Mouse (Mus musculus) lung, adult 2 months (tissue): Measurements from ENCODE around the gene Ifnab. TPM values are rescaled to one million over a fixed set of nuclear protein-coding genes. Genes with fewer than 3 reads are reported as not detected.

Source experiments
- DNase-seq: peaks from one replicate; pipeline ENCODE4 v3.0.0; 2022
- H3K4me1 ChIP-seq: fragments of 200-500 bp; 2 replicates; pipeline ENCODE4 v1.6.1; 2011; ENCODE audit warnings: low read length; ENCODE audit not compliant: control insufficient read depth, insufficient read depth
- H3K4me3 ChIP-seq: fragments of 200-500 bp; replicated peaks from 2 replicates; pipeline ENCODE3; 2011; ENCODE audit warnings: low read depth, mild to moderate bottlenecking, control low read depth, low read length; ENCODE audit errors: extremely low read depth
- CTCF ChIP-seq: fragments of 200-500 bp; IDR thresholded peaks from 2 replicates; pipeline ENCODE4 v1.5.1; 2011; ENCODE audit warnings: mild to moderate bottlenecking, low read length, control low read depth; ENCODE audit not compliant: insufficient read depth
- POLR2A ChIP-seq: fragments of 200-500 bp; IDR thresholded peaks from 2 replicates; pipeline ENCODE4 v1.6.1; 2011; ENCODE audit warnings: low read depth, mild to moderate bottlenecking, control low read depth, low read length, borderline replicate concordance; ENCODE audit errors: extremely low read depth
- WGBS: fragments of 180-500 bp; shearing (Covaris S2); methylation state at CpG from one replicate; pipeline ENCODE4 v1.1.7; 2018; 5-methylcytosine and 5-hydroxymethylcytosine counted together
- polyA plus RNA-seq: library from polyadenylated mRNA; depleted of rRNA; stranded (reverse); fragments of >200 nt; gene quantifications from 2 replicates; pipeline ENCODE4 v1.2.3, GENCODE M21; 2012; rRNA removed

Ifnab gene
- polyA plus RNA-seq, 1 experiment = not detected

GRCm38 (mm10) chr4:88683812-88684211 is 7.3 kb downstream of the Ifnab start, which contains the start of gene Ifna2:
Ifna2 (minus strand) TSS chr4:88683912.
- Histone ChIP-seq H3K4me3 (no peak within 1 kb of the TSS), H3K4me1 (no peaks in the 10 kb centered on the region)
- 89% methylated on average over 1 of the region's 1 CpGs for WGBS
- DNase-seq = no peak
- no peak for TF ChIP-seq CTCF
- no peak for TF ChIP-seq POLR2A

GRCm38 (mm10) chr4:88681353-88681752 is 9.8 kb downstream of the Ifnab start:
- DNase-seq = no peak
- no peak for TF ChIP-seq CTCF
- TF ChIP-seq POLR2A = no peak
- no peak overlapping the region for H3K4me3 ChIP-seq
- 33% methylated on average over 3 of the region's 3 CpGs for WGBS
- no peaks in the 10 kb centered on the region for H3K4me1 ChIP-seq

- no peak overlapping the region for H3K4me3 ChIP-seq
- WGBS = 39% methylated on average over 8 of the region's 8 CpGs
Measured at GRCm38 (mm10) chr4:88680362-88680761, 10.8 kb downstream of the Ifnab start.

GRCm38 (mm10) chr4:88676824-88677223 is 14.3 kb downstream of the Ifnab start, which contains the start of gene Ifna16:
Ifna16 (minus strand) TSS chr4:88676924.
- no peak for DNase-seq
- no peak for TF ChIP-seq POLR2A
- no peak for TF ChIP-seq CTCF
- no peaks in the 10 kb centered on the region for H3K4me1 ChIP-seq
- no peak within 1 kb of the TSS for H3K4me3 ChIP-seq
- 57% methylated on average over 1 of the region's 1 CpGs for WGBS

More at GRCm38 (mm10) chr4:88680362-88680761, 10.8 kb downstream of the Ifnab start:
- TF ChIP-seq POLR2A = no peak
- no peak for TF ChIP-seq CTCF
- no peaks in the 10 kb centered on the region for H3K4me1 ChIP-seq
- no peak for DNase-seq

- DNase-seq = no peak
- WGBS = 11% methylated on average over 1 of the region's 1 CpGs
- no peaks in the 10 kb centered on the region for H3K4me1 ChIP-seq
- no peak overlapping the region for H3K4me3 ChIP-seq
- TF ChIP-seq CTCF = no peak
- no peak for TF ChIP-seq POLR2A
Measured at GRCm38 (mm10) chr4:88655461-88655860, 35.7 kb downstream of the Ifnab start.

GRCm38 (mm10) chr4:88653644-88654043 is 37.5 kb downstream of the Ifnab start:
- no peak for TF ChIP-seq CTCF
- no peak for TF ChIP-seq POLR2A
- Histone ChIP-seq H3K4me3 (no peak overlapping the region), H3K4me1 (no peaks in the 10 kb centered on the region)
- WGBS = 81% methylated on average over 3 of the region's 3 CpGs
- no peak for DNase-seq

DNA sequence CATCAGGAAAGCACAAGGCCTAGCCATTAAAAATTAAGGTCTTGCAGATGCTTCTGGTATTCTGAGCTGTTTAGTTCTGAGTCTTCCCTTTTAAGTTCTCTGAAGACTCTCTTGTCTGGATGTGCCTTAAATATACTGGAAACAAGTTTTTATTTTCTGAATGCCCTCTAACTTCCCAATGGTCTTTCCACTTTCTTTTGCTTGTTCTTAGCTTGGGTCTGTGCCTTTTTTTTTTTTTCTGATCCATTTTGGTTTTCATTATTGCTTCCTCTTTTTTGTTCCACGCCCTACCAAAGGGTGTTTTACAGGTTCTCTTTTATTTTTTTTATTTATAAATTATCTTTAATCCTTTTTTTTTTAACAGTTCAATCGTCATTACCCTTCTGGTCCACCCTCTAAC is 46.8 kb downstream of the Ifnab start, which contains the start of gene Ifna13:
Gene Ifna13, minus strand, starts transcription at position 101 of the 400 bp plus-strand sequence.
- Histone ChIP-seq H3K4me3 (no peak within 1 kb of the TSS), H3K4me1 (no peaks in the 10 kb centered on the region)
- no peak for DNase-seq
- TF ChIP-seq POLR2A = no peak
- TF ChIP-seq CTCF = no peak
- WGBS = 31% methylated on average over 2 of the region's 2 CpGs

DNA sequence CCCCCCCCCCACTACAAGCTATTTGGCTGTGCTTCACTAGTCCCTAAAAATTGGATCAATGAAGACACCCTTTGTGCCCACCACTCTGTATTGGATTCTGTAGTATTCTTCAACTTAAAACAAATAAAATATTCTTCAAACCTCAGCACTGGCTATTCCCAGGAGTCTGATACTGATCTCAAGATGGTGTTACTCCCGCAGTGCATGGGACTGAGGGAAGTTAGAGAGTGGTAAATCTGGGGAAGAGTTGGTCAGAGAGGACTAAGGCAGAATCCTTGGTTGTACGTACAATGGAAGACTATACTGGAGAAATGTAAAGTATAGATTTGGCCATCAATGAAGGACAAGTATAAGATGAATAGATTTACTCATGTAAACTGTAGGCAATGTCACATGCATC is 48.6 kb downstream of the Ifnab start:
- Histone ChIP-seq H3K4me3 (no peak overlapping the region), H3K4me1 (no peaks in the 10 kb centered on the region)
- 21% methylated on average over 2 of the region's 2 CpGs for WGBS
- DNase-seq = no peak
- TF ChIP-seq POLR2A = no peak
- no peak for TF ChIP-seq CTCF

DNA sequence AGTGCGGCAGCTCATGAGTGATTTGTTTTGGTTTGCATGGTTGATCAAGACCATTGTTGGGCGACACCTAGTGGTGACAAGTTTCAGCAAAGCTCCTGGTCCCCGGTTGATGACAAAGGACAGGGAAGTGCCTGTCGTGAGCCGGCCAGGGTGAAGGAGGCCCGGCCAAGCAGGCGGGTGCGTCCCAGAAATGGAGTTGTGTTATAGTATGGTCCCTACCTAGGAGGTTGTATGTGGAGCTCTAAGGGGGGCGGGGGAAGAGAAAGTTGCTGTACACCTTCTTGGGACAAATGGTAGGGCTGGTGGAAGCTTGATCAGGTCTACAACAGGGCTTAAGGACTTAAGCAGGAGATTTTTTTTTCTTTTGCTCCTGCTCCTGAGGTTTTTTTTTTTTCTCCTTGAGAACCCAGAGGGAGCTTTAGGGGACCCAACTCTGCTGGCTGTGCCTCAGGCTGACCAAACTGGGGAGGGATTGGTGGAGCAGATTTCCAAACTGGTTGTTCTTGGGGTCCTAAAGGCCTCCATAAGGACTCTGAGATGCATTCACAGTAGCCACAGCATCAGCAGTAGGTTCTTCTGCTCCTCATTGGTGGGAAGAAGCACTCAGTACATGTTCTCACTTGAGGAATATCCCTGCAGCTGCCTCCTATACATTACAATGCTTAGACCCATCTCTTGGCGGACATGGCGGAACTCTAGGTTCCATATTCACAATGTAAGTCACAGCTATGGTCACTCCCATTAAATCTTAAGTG is 49.9 kb downstream of the Ifnab start:
- WGBS = 8% methylated on average over 11 of the region's 11 CpGs
- H3K4me1 ChIP-seq = no peaks in the 10 kb centered on the region
- DNase-seq = peak; percentile 96
- TF ChIP-seq POLR2A (no peak), CTCF (peak; percentile 71)
- H3K4me3 ChIP-seq = peak overlapping the region; percentile 68

DNA sequence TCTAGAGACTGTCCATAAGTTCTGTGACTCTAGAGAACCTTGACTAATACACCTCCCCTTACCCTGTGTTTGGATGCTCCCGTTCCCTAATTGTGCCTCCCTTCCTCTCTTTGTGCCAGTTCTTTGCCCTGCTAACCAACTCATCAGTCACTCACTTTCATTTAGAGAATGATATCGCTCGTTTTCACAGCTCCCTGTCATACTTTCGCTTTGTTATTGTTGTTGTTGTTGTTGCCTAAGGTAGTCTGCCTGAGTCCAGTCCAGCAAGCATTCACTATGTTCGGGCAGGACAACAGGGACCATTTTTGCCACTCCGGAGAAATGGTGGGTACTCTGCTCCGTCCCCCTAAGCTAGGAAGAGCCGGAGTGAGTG is 50.5 kb downstream of the Ifnab start:
- H3K4me1 ChIP-seq = no peaks in the 10 kb centered on the region
- peak overlapping the region; percentile 68 for H3K4me3 ChIP-seq
- 21% methylated on average over 8 of the region's 8 CpGs for WGBS
- no peak for DNase-seq
- TF ChIP-seq POLR2A (no peak), CTCF (no peak)

Other genes starting within 250 kb of the Ifnab start
- not detected in 2 replicates for gene Ifnb1, start 168.6 kb downstream of the Ifnab start, polyA plus RNA-seq
- not detected in 2 replicates for gene Ifna15, start 133.1 kb downstream of the Ifnab start, polyA plus RNA-seq
- gene Ifna14, start 119.6 kb downstream of the Ifnab start, polyA plus RNA-seq = not detected in 2 replicates
- not detected in 2 replicates for gene Ifna9, start 99.0 kb downstream of the Ifnab start, polyA plus RNA-seq
- gene Ifna12, start 88.0 kb downstream of the Ifnab start, polyA plus RNA-seq = not detected in 2 replicates
- gene C87499, start 56.9 kb downstream of the Ifnab start, polyA plus RNA-seq = not detected in 2 replicates
- not detected in 2 replicates for gene Ifna13, start 46.9 kb downstream of the Ifnab start, polyA plus RNA-seq
- not detected in 2 replicates for gene Ifna16, start 14.4 kb downstream of the Ifnab start, polyA plus RNA-seq
- not detected in 2 replicates for gene Ifna2, start 7.4 kb downstream of the Ifnab start, polyA plus RNA-seq
- 0.19 and 0.33 TPM in 2 replicates for gene Gm26566, start 30.4 kb upstream of the Ifnab start, polyA plus RNA-seq
- gene Klhl9, start 31.1 kb upstream of the Ifnab start, polyA plus RNA-seq = 19.6 and 19.7 TPM in 2 replicates
- not detected in 2 replicates for gene Gm13271, start 63.5 kb upstream of the Ifnab start, polyA plus RNA-seq
- gene Gm13283, start 68.8 kb upstream of the Ifnab start, polyA plus RNA-seq = not detected in 2 replicates
- gene Gm13290, start 82.5 kb upstream of the Ifnab start, polyA plus RNA-seq = not detected in 2 replicates
- not detected in 2 replicates for gene Gm13289, start 85.6 kb upstream of the Ifnab start, polyA plus RNA-seq
- not detected in 2 replicates for gene Gm13272, start 88.5 kb upstream of the Ifnab start, polyA plus RNA-seq
- gene Ifnz, start 90.8 kb upstream of the Ifnab start, polyA plus RNA-seq = not detected in 2 replicates
- not detected in 2 replicates for gene Gm13276, start 94.3 kb upstream of the Ifnab start, polyA plus RNA-seq
- not detected in 2 replicates for gene Gm13277, start 97.3 kb upstream of the Ifnab start, polyA plus RNA-seq
- not detected in 2 replicates for gene Gm13278, start 100.2 kb upstream of the Ifnab start, polyA plus RNA-seq
- gene Gm13275, start 103.1 kb upstream of the Ifnab start, polyA plus RNA-seq = not detected in 2 replicates
- gene Gm13279, start 106.0 kb upstream of the Ifnab start, polyA plus RNA-seq = not detected in 2 replicates
- not detected in 2 replicates for gene Gm13285, start 108.3 kb upstream of the Ifnab start, polyA plus RNA-seq
- not detected in 2 replicates for gene Gm13287, start 111.9 kb upstream of the Ifnab start, polyA plus RNA-seq
- gene Gm13288, start 114.2 kb upstream of the Ifnab start, polyA plus RNA-seq = not detected in 2 replicates
- gene Ifna7, start 124.9 kb upstream of the Ifnab start, polyA plus RNA-seq = not detected in 2 replicates
- gene Ifna11, start 128.6 kb upstream of the Ifnab start, polyA plus RNA-seq = not detected in 2 replicates
- not detected in 2 replicates for gene Ifna6, start 136.1 kb upstream of the Ifnab start, polyA plus RNA-seq
- not detected in 2 replicates for gene Ifna5, start 144.2 kb upstream of the Ifnab start, polyA plus RNA-seq
- gene Ifna4, start 150.5 kb upstream of the Ifnab start, polyA plus RNA-seq = not detected in 2 replicates
- not detected in 2 replicates for gene Ifna1, start 158.7 kb upstream of the Ifnab start, polyA plus RNA-seq
- not detected in 2 replicates for gene Ifne, start 188.8 kb upstream of the Ifnab start, polyA plus RNA-seq